Mouse (Mus musculus): ENCODE data around the gene Mdm4.

Gene Mdm4

GRCm38 (mm10) chr1:133030461-133030860 lies at the start of gene Mdm4:
Gene Mdm4, minus strand, starts transcription at chr1:133030561.
- DNase-seq: no peak

GRCm38 (mm10) chr1:133080079-133080561 lies 49.8 kb upstream of the Mdm4 start:
- DNase-seq: no peak

GRCm38 (mm10) chr1:133079509-133079908 lies 49.1 kb upstream of the Mdm4 start:
- DNase-seq: no peak

- DNase-seq: no peak
Measured at GRCm38 (mm10) chr1:133078338-133078727, 48.0 kb upstream of the Mdm4 start.

- no peak for DNase-seq
Measured at GRCm38 (mm10) chr1:133077606-133078337, 47.4 kb upstream of the Mdm4 start.

- DNase-seq: no peak
Measured at GRCm38 (mm10) chr1:133076681-133077514, 46.5 kb upstream of the Mdm4 start.

GRCm38 (mm10) chr1:133075651-133076400 lies 45.5 kb upstream of the Mdm4 start:
- no peak for DNase-seq

- no peak for DNase-seq
Measured at GRCm38 (mm10) chr1:133074541-133074940, 44.2 kb upstream of the Mdm4 start.

- peak; percentile 65 for DNase-seq
Measured at GRCm38 (mm10) chr1:133073327-133073856, 43.0 kb upstream of the Mdm4 start.

GRCm38 (mm10) chr1:133071666-133072381 lies 41.5 kb upstream of the Mdm4 start:
- DNase-seq: no peak

- peak; percentile 12 for DNase-seq
Measured at GRCm38 (mm10) chr1:133070157-133070556, 39.8 kb upstream of the Mdm4 start.

GRCm38 (mm10) chr1:133069275-133070120 lies 39.1 kb upstream of the Mdm4 start:
- DNase-seq: no peak

GRCm38 (mm10) chr1:133068669-133069274 lies 38.4 kb upstream of the Mdm4 start:
- DNase-seq: no peak

- no peak for DNase-seq
Measured at GRCm38 (mm10) chr1:133068268-133068667, 37.9 kb upstream of the Mdm4 start.

GRCm38 (mm10) chr1:133063164-133063563 lies 32.8 kb upstream of the Mdm4 start:
- no peak for DNase-seq

- DNase-seq: no peak
Measured at GRCm38 (mm10) chr1:133060681-133061080, 30.3 kb upstream of the Mdm4 start.

GRCm38 (mm10) chr1:133059592-133059991 lies 29.2 kb upstream of the Mdm4 start:
- no peak for DNase-seq

GRCm38 (mm10) chr1:133057345-133058034 lies 27.1 kb upstream of the Mdm4 start:
- DNase-seq: peak; percentile 24

- DNase-seq: no peak
Measured at GRCm38 (mm10) chr1:133054326-133054725, 24.0 kb upstream of the Mdm4 start.

- no peak for DNase-seq
Measured at GRCm38 (mm10) chr1:133053034-133053433, 22.7 kb upstream of the Mdm4 start.

All from thymus, postnatal 14 days (tissue).